In genomic region chr13:53721038-53721463, GRCm38 (mm10) we compare ENCODE assay signal across 10 mouse cellular contexts.
DNase-seq lines count a peak whose midpoint lies in the region; ATAC-seq and TF ChIP-seq lines count a peak whose summit lies in the region.
"Had no signal": no experiment of that assay in that cellular context is flagged by ENCODE, and none has a peak within 500 bp of the region (broad histone marks: within the 10 kb centered on the region; RNA-seq: fewer than 3 reads in every experiment).

No protein-coding gene starts in this region.

- H3K9me3 ChIP-seq in embryonic facial prominence, embryonic 11.5 days (replicated peaks; ENCODE audit: control insufficient read depth, low read length), result no peaks in the 10 kb centered on the region
- no peaks in the 10 kb centered on the region for H3K9me3 ChIP-seq in kidney, embryonic 16.5 days (ENCODE audit: low read length)
- no peaks in the 10 kb centered on the region for H3K9me3 ChIP-seq in forebrain, embryonic 11.5 days (ENCODE audit: control insufficient read depth, low read length)
- H3K9me3 ChIP-seq: forebrain, embryonic 13.5 days had no signal

- no peak overlapping the region for H3ac ChIP-seq in myocyte (ENCODE audit: control insufficient read depth, insufficient read length)

- TF ChIP-seq POLR2A in myocyte (IDR thresholded peaks at IDR 0.05; ENCODE audit: insufficient read length, low read depth), result no peak

- no peaks in the 10 kb centered on the region for H3K36me3 ChIP-seq in embryonic facial prominence, embryonic 11.5 days (replicated peaks; ENCODE audit: control insufficient read depth, insufficient read depth, low read depth, low read length)
- H3K36me3 ChIP-seq in kidney, embryonic 16.5 days (ENCODE audit: insufficient read depth, low read length), result no peaks in the 10 kb centered on the region
- no peaks in the 10 kb centered on the region for H3K36me3 ChIP-seq in myocyte (ENCODE audit: control insufficient read depth, insufficient read depth)
- H3K36me3 ChIP-seq in forebrain, embryonic 11.5 days (ENCODE audit: control insufficient read depth, insufficient read depth, low read length), result no peaks in the 10 kb centered on the region

- no peak overlapping the region for H3K4me2 ChIP-seq in embryonic facial prominence, embryonic 11.5 days (ENCODE audit: low read depth, low read length)
- no peak overlapping the region for H3K4me2 ChIP-seq in kidney, embryonic 16.5 days (replicated peaks; ENCODE audit: low read depth, low read length)
- peak overlapping the region; percentile 67 for H3K4me2 ChIP-seq in myocyte (ENCODE audit: low read depth)
- no peak overlapping the region for H3K4me2 ChIP-seq in forebrain, embryonic 11.5 days (ENCODE audit: low read depth, low read length, severe bottlenecking)
- H3K4me2 ChIP-seq: forebrain, embryonic 13.5 days had no signal

- no peaks in the 10 kb centered on the region for H3K27me3 ChIP-seq in embryonic facial prominence, embryonic 11.5 days (ENCODE audit: control insufficient read depth, insufficient read depth, low read length)
- no peaks in the 10 kb centered on the region for H3K27me3 ChIP-seq in kidney, embryonic 16.5 days (ENCODE audit: insufficient read depth, low read length)
- H3K27me3 ChIP-seq in myocyte (ENCODE audit: control insufficient read depth, insufficient read depth, insufficient read length), result no peaks in the 10 kb centered on the region
- no peaks in the 10 kb centered on the region for H3K27me3 ChIP-seq in forebrain, embryonic 11.5 days (ENCODE audit: control insufficient read depth, insufficient read depth, low read length)
- H3K27me3 ChIP-seq: forebrain, embryonic 13.5 days had no signal

- DNase-seq in kidney, adult 18-20 months, result peak; percentile 5
- no peak for DNase-seq in kidney, adult 11 months
- peak; percentile 7 for DNase-seq in embryonic facial prominence, embryonic 11.5 days (ENCODE audit: low spot score)
- DNase-seq in gastrocnemius, postnatal 4 days (ENCODE audit: low spot score in 2 of 2), result no peak
- DNase-seq in forebrain, embryonic 11.5 days (ENCODE audit: low spot score), result no peak
- DNase-seq: retina, postnatal 1 day had no signal

- no peak overlapping the region for H3K27ac ChIP-seq in embryonic facial prominence, embryonic 11.5 days (replicated peaks; ENCODE audit: low read depth, low read length)
- peak overlapping the region; percentile 81 for H3K27ac ChIP-seq in kidney, embryonic 16.5 days (ENCODE audit: low read length)
- no peak overlapping the region for H3K27ac ChIP-seq in forebrain, embryonic 11.5 days (ENCODE audit: low read depth, low read length)
- H3K27ac ChIP-seq: forebrain, embryonic 13.5 days; macrophage had no signal

- H3K4me3 ChIP-seq in embryonic facial prominence, embryonic 11.5 days (ENCODE audit: low read depth, low read length), result no peak overlapping the region
- no peak overlapping the region for H3K4me3 ChIP-seq in kidney, embryonic 16.5 days (ENCODE audit: low read length)
- H3K4me3 ChIP-seq in myocyte, result no peak overlapping the region
- H3K4me3 ChIP-seq in forebrain, embryonic 11.5 days (ENCODE audit: low read depth, low read length), result no peak overlapping the region
- H3K4me3 ChIP-seq: forebrain, embryonic 13.5 days had no signal

- 48% methylated on average over 9 of the region's 9 CpGs for WGBS in embryonic facial prominence, embryonic 11.5 days
- 34% methylated on average over 9 of the region's 9 CpGs for WGBS in kidney, embryonic 16.5 days
- WGBS in forebrain, embryonic 11.5 days, result 73% methylated on average over 9 of the region's 9 CpGs

- H3K4me1 ChIP-seq in embryonic facial prominence, embryonic 11.5 days (ENCODE audit: control insufficient read depth, insufficient read depth, low read length), result no peaks in the 10 kb centered on the region
- H3K4me1 ChIP-seq in kidney, embryonic 16.5 days (ENCODE audit: insufficient read depth, low read length), result peaks cover 8% of the 10 kb centered on the region
- H3K4me1 ChIP-seq in forebrain, embryonic 11.5 days (replicated peaks; ENCODE audit: control insufficient read depth, insufficient read depth, low read length), result peaks cover 4% of the 10 kb centered on the region; the same call in 1 of the 2 replicates

- H3K9ac ChIP-seq in embryonic facial prominence, embryonic 11.5 days (replicated peaks; ENCODE audit: low read length), result no peak overlapping the region
- no peak overlapping the region; the same call in 1 of the 2 replicates for H3K9ac ChIP-seq in kidney, embryonic 16.5 days (replicated peaks; ENCODE audit: low read length)
- H3K9ac ChIP-seq in forebrain, embryonic 11.5 days (ENCODE audit: low read length), result no peak overlapping the region
- H3K9ac ChIP-seq: forebrain, embryonic 13.5 days had no signal

- no peaks in the 10 kb centered on the region for H3K79me2 ChIP-seq in myocyte (ENCODE audit: control insufficient read depth, insufficient read depth)

- no peak for ATAC-seq in embryonic facial prominence, embryonic 11.5 days (replicated peaks; ENCODE audit: insufficient number of reproducible peaks, low FRiP score, low TSS enrichment, low read depth)
- ATAC-seq in kidney, embryonic 16.5 days (ENCODE audit: low FRiP score, low TSS enrichment), result peak; percentile 81
- no peak for ATAC-seq in forebrain, embryonic 11.5 days (replicated peaks; ENCODE audit: low FRiP score)
- ATAC-seq: forebrain, embryonic 13.5 days had no signal

TF ChIP-seq in myocyte, 11 proteins besides CTCF, POLR2A, EP300 and RAD21:
- no peak for TF ChIP-seq MYOG (IDR thresholded peaks at IDR 0.05; ENCODE audit: control insufficient read depth in 1 of 3, insufficient read depth in 1 of 3, insufficient read length in 2 of 3, low read depth in 2 of 3)

Comparison
In these comparisons a context has a peak if more than half of its experiments do, and no peak if none do; other contexts are left out.
1. DNase-seq: peak in kidney, adult 18-20 months (single experiment) and embryonic facial prominence, embryonic 11.5 days (single experiment); none in kidney, adult 11 months (single experiment), gastrocnemius, postnatal 4 days (0 of 2) and forebrain, embryonic 11.5 days (single experiment).